Mouse (Mus musculus): ENCODE results near the gene Syt8. TPM values are rescaled to one million over a fixed set of nuclear protein-coding genes. Genes with fewer than 3 reads are reported as not detected.
A peak's percentile ranks its signal among the peaks of the same experiment; 100 is the strongest.

Gene Syt8
- polyA plus RNA-seq, 1 experiment, result 0.07 TPM

DNA sequence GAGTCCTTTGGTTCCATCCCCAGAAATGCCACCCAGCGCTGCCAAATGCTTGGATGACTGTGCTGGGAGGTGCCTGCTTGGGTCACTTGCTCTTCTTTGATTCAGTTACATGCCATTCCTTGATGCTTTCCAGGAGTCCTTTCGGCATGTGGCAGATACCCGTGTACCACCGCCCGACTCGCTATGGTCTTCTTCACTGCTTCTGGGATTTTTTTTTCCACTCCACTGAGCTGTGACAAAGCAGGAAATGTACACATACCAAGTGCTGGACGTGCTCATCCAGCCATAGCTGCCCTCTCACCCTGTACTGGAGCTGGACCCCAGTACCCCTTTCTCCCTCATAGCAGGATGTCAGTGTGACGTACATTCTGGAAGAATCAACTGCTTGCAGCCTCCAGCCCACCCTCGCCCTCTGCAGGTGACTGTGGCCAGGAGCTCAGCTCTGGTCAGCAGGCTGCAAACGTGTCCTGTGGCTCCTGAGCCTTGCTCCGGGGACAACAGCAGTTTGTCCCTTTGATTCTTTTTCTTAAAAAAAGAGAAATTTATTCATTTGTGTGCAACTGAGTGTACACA, 8.9 kb upstream of the Syt8 start:
- TF ChIP-seq CEBPB (IDR thresholded peaks at IDR 0.05; ENCODE audit: low read depth) (no peak), FOSL1 (IDR thresholded peaks at IDR 0.05; ENCODE audit: insufficient read depth, low read length, poor library complexity, severe bottlenecking) (no peak), MYOG (IDR thresholded peaks at IDR 0.05; ENCODE audit: control insufficient read depth, extremely low read depth, insufficient read length) (no peak), MAX (IDR thresholded peaks at IDR 0.05) (no peak), USF1 (IDR thresholded peaks at IDR 0.05; ENCODE audit: low read depth) (no peak), MYOD1 (IDR thresholded peaks at IDR 0.05; ENCODE audit: control insufficient read depth, insufficient read length, low read depth) (no peak), CTCF (IDR thresholded peaks at IDR 0.05; ENCODE audit: control insufficient read depth, insufficient read depth, insufficient read length) (no peak)
- Histone ChIP-seq H3K4me3 (ENCODE audit: insufficient read depth, poor library complexity, severe bottlenecking) (no peak overlapping the region), H3K79me3 (ENCODE audit: low read depth) (no peaks in the 10 kb centered on the region), H3ac (ENCODE audit: control insufficient read depth, insufficient read length, low read depth) (no peak overlapping the region), H3K27me3 (ENCODE audit: control insufficient read depth, insufficient read depth, insufficient read length) (no peaks in the 10 kb centered on the region), H3K79me2 (ENCODE audit: control insufficient read depth, insufficient read depth) (no peaks in the 10 kb centered on the region), H3K36me3 (ENCODE audit: control insufficient read depth, insufficient read depth) (no peaks in the 10 kb centered on the region)

DNA sequence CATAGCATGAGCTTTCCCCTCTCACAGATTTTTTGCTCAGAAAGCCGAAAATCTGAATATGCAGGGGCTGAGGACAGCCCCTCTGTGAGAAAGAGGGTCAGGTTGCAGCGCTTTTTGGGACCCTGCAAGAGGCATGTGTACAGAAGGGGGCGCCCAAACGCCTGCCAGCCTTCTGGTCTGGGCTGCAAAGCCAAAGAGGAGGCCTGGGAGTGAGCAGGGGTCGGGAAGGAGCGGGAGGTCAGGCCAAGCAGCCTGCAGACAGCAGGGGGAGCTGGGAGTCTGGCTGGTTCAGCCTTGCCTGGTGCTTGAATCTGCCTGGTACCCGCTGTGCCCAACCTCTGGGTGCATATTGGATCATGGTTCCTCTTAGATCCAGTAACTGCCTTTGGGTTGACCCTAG, 6.4 kb upstream of the Syt8 start:
- Histone ChIP-seq H3ac (ENCODE audit: control insufficient read depth, insufficient read length, low read depth) (no peak overlapping the region), H3K4me3 (ENCODE audit: insufficient read depth, poor library complexity, severe bottlenecking) (no peak overlapping the region), H3K36me3 (ENCODE audit: control insufficient read depth, insufficient read depth) (no peaks in the 10 kb centered on the region), H3K79me2 (ENCODE audit: control insufficient read depth, insufficient read depth) (no peaks in the 10 kb centered on the region), H3K79me3 (ENCODE audit: low read depth) (no peaks in the 10 kb centered on the region), H3K27me3 (ENCODE audit: control insufficient read depth, insufficient read depth, insufficient read length) (no peaks in the 10 kb centered on the region)
- TF ChIP-seq CEBPB (IDR thresholded peaks at IDR 0.05; ENCODE audit: low read depth) (no peak), CTCF (IDR thresholded peaks at IDR 0.05; ENCODE audit: control insufficient read depth, insufficient read depth, insufficient read length) (peak; percentile 86)

DNA sequence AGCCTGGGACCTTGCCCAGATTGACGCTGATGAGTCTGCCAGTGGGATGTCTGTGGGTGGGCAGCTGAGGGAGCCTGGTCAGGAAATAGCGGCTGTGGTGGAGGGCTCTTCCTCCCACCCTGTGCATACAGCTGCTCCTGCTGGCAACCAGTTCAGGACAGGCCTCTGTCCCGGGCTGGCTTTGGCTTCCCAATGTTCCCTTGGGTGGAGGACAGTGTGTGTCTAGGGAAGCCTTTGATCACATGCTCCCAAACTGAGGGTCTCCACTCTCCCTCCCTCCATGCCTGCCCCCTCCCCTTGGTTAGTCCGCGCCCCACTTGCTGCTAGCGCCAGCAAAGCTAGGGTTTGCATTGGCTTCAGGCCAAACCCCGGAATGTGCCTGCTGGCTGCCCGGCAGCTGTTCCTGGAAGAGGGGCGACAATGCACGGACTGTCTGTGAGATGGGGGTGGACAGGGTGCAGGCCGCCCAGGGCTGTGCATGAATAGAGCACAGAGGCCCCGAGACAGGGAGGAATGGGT, 4.4 kb upstream of the Syt8 start:
- no peaks in the 10 kb centered on the region for H3K79me3 ChIP-seq (ENCODE audit: low read depth)
- H3K4me3 ChIP-seq (ENCODE audit: insufficient read depth, poor library complexity, severe bottlenecking), result no peak overlapping the region
- no peaks in the 10 kb centered on the region for H3K27me3 ChIP-seq (ENCODE audit: control insufficient read depth, insufficient read depth, insufficient read length)
- TF ChIP-seq MYOD1 (IDR thresholded peaks at IDR 0.05; ENCODE audit: control insufficient read depth, insufficient read length, low read depth), result peak; percentile 82
- TF ChIP-seq CTCF (IDR thresholded peaks at IDR 0.05; ENCODE audit: control insufficient read depth, insufficient read depth, insufficient read length), result no peak
- H3K79me2 ChIP-seq (ENCODE audit: control insufficient read depth, insufficient read depth), result no peaks in the 10 kb centered on the region
- H3ac ChIP-seq (ENCODE audit: control insufficient read depth, insufficient read length, low read depth), result no peak overlapping the region
- no peaks in the 10 kb centered on the region for H3K36me3 ChIP-seq (ENCODE audit: control insufficient read depth, insufficient read depth)

DNA sequence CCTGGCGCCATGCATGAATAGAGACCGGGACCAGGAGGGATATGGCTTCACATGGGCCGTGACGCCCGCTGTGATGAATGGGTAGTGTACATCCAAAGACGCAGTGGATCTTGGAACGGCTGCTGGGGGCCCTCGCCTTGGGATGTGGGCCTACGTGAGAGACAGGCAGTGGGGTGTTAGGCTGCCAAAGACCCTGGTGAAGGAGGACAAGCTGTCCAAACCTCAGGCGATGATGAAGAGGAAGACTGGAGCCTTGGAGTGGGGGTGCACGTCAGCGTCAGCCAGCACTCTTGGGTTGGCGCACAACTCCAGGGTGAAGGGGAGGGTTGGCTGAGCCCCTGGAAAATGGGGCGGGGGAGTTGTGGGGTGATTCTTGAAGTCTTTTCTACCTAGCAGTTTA, 3.5 kb upstream of the Syt8 start:
- H3K36me3 ChIP-seq (ENCODE audit: control insufficient read depth, insufficient read depth), result no peaks in the 10 kb centered on the region
- no peaks in the 10 kb centered on the region for H3K79me2 ChIP-seq (ENCODE audit: control insufficient read depth, insufficient read depth)
- no peak overlapping the region for H3K4me3 ChIP-seq (ENCODE audit: insufficient read depth, poor library complexity, severe bottlenecking)
- TF ChIP-seq CTCF (IDR thresholded peaks at IDR 0.05; ENCODE audit: control insufficient read depth, insufficient read depth, insufficient read length) (no peak), MYOD1 (IDR thresholded peaks at IDR 0.05; ENCODE audit: control insufficient read depth, insufficient read length, low read depth) (no peak), CEBPB (IDR thresholded peaks at IDR 0.05; ENCODE audit: low read depth) (no peak), FOSL1 (IDR thresholded peaks at IDR 0.05; ENCODE audit: insufficient read depth, low read length, poor library complexity, severe bottlenecking) (no peak), MAX (IDR thresholded peaks at IDR 0.05) (no peak), USF1 (IDR thresholded peaks at IDR 0.05; ENCODE audit: low read depth) (no peak), MYOG (IDR thresholded peaks at IDR 0.05; ENCODE audit: control insufficient read depth, extremely low read depth, insufficient read length) (no peak)
- no peaks in the 10 kb centered on the region for H3K79me3 ChIP-seq (ENCODE audit: low read depth)
- no peaks in the 10 kb centered on the region for H3K27me3 ChIP-seq (ENCODE audit: control insufficient read depth, insufficient read depth, insufficient read length)
- H3ac ChIP-seq (ENCODE audit: control insufficient read depth, insufficient read length, low read depth), result no peak overlapping the region

DNA sequence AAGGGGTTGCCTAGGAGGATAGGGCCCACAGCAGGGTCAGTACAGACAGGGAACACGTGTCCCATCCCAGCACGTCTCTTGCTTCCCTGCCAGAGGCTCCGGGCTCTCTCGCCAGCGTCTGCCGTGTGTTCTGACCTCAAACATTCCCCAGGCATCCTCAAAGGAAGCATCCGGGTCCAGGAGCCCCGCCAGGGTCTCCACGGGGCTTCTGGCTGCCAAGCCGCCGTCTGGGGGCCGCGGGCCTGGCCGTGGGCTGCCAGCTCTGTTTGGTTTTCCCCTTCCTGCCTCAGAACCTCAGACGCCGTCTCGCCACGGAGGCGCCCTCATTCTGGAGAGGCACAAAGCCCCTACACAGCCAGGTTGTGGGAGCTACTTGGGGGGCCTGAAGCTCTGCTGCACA, 1.0 kb upstream of the Syt8 start:
- TF ChIP-seq USF1 (IDR thresholded peaks at IDR 0.05; ENCODE audit: low read depth) (no peak), MYOG (IDR thresholded peaks at IDR 0.05; ENCODE audit: control insufficient read depth, extremely low read depth, insufficient read length) (no peak), FOSL1 (IDR thresholded peaks at IDR 0.05; ENCODE audit: insufficient read depth, low read length, poor library complexity, severe bottlenecking) (no peak)
- no peaks in the 10 kb centered on the region for H3K79me2 ChIP-seq (ENCODE audit: control insufficient read depth, insufficient read depth)
- H3ac ChIP-seq (ENCODE audit: control insufficient read depth, insufficient read length, low read depth), result no peak overlapping the region
- H3K36me3 ChIP-seq (ENCODE audit: control insufficient read depth, insufficient read depth), result no peaks in the 10 kb centered on the region
- H3K27me3 ChIP-seq (ENCODE audit: control insufficient read depth, insufficient read depth, insufficient read length), result no peaks in the 10 kb centered on the region
- H3K4me3 ChIP-seq (ENCODE audit: insufficient read depth, poor library complexity, severe bottlenecking), result no peak overlapping the region
- no peaks in the 10 kb centered on the region for H3K79me3 ChIP-seq (ENCODE audit: low read depth)

DNA sequence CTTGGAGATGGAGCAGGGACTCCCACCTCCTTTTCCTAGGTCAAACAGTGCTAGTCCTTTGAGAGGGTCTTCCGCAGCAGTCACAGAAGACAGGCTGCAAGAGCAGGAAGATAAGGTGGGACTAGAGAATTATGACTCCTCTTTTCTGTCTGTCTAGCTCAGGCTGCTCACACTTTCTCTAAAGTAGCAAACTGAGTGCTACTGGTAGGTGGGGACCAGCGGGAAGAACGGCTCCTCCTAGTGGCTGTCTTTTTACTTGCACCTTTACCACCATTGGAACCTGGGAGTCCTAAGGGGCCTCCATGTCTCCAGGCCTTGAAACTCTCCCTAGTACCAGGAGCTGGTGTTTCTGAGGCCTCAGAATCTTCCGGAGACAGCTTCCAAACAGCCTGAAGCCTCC, 874 bp downstream of the Syt8 start:
- Histone ChIP-seq H3K79me2 (ENCODE audit: control insufficient read depth, insufficient read depth) (no peaks in the 10 kb centered on the region), H3K36me3 (ENCODE audit: control insufficient read depth, insufficient read depth) (no peaks in the 10 kb centered on the region), H3ac (ENCODE audit: control insufficient read depth, insufficient read length, low read depth) (no peak overlapping the region), H3K79me3 (ENCODE audit: low read depth) (no peaks in the 10 kb centered on the region), H3K4me3 (ENCODE audit: insufficient read depth, poor library complexity, severe bottlenecking) (no peak overlapping the region), H3K27me3 (ENCODE audit: control insufficient read depth, insufficient read depth, insufficient read length) (no peaks in the 10 kb centered on the region)
- TF ChIP-seq USF1 (IDR thresholded peaks at IDR 0.05; ENCODE audit: low read depth) (no peak), CTCF (IDR thresholded peaks at IDR 0.05; ENCODE audit: control insufficient read depth, insufficient read depth, insufficient read length) (peak; percentile 55), MYOG (IDR thresholded peaks at IDR 0.05; ENCODE audit: control insufficient read depth, extremely low read depth, insufficient read length) (no peak), CEBPB (IDR thresholded peaks at IDR 0.05; ENCODE audit: low read depth) (no peak), MYOD1 (IDR thresholded peaks at IDR 0.05; ENCODE audit: control insufficient read depth, insufficient read length, low read depth) (no peak)

Measured in C2C12 (cell line).